Mouse (Mus musculus) neural tube, embryonic 11.5 days (tissue): ENCODE data around the gene Kat14. TPM values are rescaled to one million over a fixed set of nuclear protein-coding genes. Genes with fewer than 3 reads are reported as not detected.
"Not testable (repeated sequence)": the region's sequence is repeated elsewhere in the genome, so short reads cannot be mapped to it uniquely, and the experiment has no call there.

Source experiments
- ATAC-seq: fragments of 200-750 bp; cut with Nextera tagmentation; 2 replicates; pipeline ENCODE4 v1.8.0; 2017; ENCODE audit warnings: moderate number of reproducible peaks, mild to moderate bottlenecking, moderate TSS enrichment, moderate library complexity; ENCODE audit not compliant: insufficient read depth, low FRiP score, low TSS enrichment
- DNase-seq: peaks from one replicate; pipeline ENCODE4 v3.0.0-alpha.2; 2015; ENCODE audit warnings: low spot score
- H3K27ac ChIP-seq: fragments of 300-500 bp; sonication (generic); 2 replicates; pipeline ENCODE4 v1.5.1; 2014; ENCODE audit warnings: low read depth, mild to moderate bottlenecking, low read length
- H3K27me3 ChIP-seq: fragments of 300-500 bp; sonication (generic); 2 replicates; pipeline ENCODE4 v1.6.1; 2014; ENCODE audit warnings: mild to moderate bottlenecking, low read length, mixed read lengths; ENCODE audit not compliant: control insufficient read depth, insufficient read depth
- H3K36me3 ChIP-seq: fragments of 300-500 bp; sonication (generic); 2 replicates; pipeline ENCODE4 v1.6.1; 2014; ENCODE audit warnings: mild to moderate bottlenecking, low read length, moderate library complexity, mixed read lengths; ENCODE audit not compliant: control insufficient read depth, insufficient read depth
- H3K4me1 ChIP-seq: fragments of 300-500 bp; sonication (generic); 2 replicates; pipeline ENCODE4 v1.6.1; 2014; ENCODE audit warnings: low read length, mixed read lengths; ENCODE audit not compliant: control insufficient read depth, insufficient read depth
- H3K4me2 ChIP-seq: fragments of 300-500 bp; sonication (generic); 2 replicates; pipeline ENCODE4 v1.6.1; 2014; ENCODE audit warnings: low read depth, mild to moderate bottlenecking, moderate library complexity
- H3K4me3 ChIP-seq: fragments of 300-500 bp; sonication (generic); 2 replicates; pipeline ENCODE4 v1.5.1; 2014; ENCODE audit warnings: low read depth, low read length
- H3K9ac ChIP-seq: fragments of 300-500 bp; sonication (generic); 2 replicates; pipeline ENCODE4 v1.6.1; 2014; ENCODE audit warnings: mild to moderate bottlenecking, low read length
- H3K9me3 ChIP-seq: fragments of 300-500 bp; sonication (generic); 2 replicates; pipeline ENCODE4 v1.6.1; 2016; ENCODE audit warnings: low read length; ENCODE audit not compliant: control insufficient read depth
- WGBS: fragments of 180-500 bp; shearing (Covaris S2); extraction: QIAGEN DNeasy Blood & Tissue Kit; methylation state at CpG from one replicate; pipeline ENCODE4 v1.1.7; 2014; 5-methylcytosine and 5-hydroxymethylcytosine counted together
- polyA plus RNA-seq: library from polyadenylated mRNA; unstranded; fragments of >200 nt; fragmentation: Nextera tagmentation; extraction: Ambion mirVana; gene quantifications from 2 replicates; pipeline ENCODE4 v1.2.1, GENCODE M21; 2014

The Kat14 gene
- polyA plus RNA-seq, 1 experiment from 2014 or later, result 41.1 TPM

GRCm38 (mm10) chr2:144333138-144333842, 35.5 kb upstream of the Kat14 start:
- no peaks in the 10 kb centered on the region for H3K36me3 ChIP-seq
- peak; percentile 57 for DNase-seq
- no peaks in the 10 kb centered on the region for H3K9me3 ChIP-seq
- peaks cover 65% of the 10 kb centered on the region for H3K27me3 ChIP-seq
- no peak overlapping the region for H3K27ac ChIP-seq
- H3K4me3 ChIP-seq, result peak overlapping the region; percentile 22
- peaks cover 21% of the 10 kb centered on the region for H3K4me1 ChIP-seq
- no peak overlapping the region for H3K9ac ChIP-seq
- no peak for ATAC-seq
- H3K4me2 ChIP-seq, result peak overlapping the region; percentile 38
- 5% methylated on average over 28 of the region's 28 CpGs for WGBS

- no peak overlapping the region for H3K4me3 ChIP-seq
- 73% methylated on average over 3 of the region's 3 CpGs for WGBS
- H3K4me2 ChIP-seq, result no peak overlapping the region
- DNase-seq (no peak), ATAC-seq (no peak)
- no peaks in the 10 kb centered on the region for H3K4me1 ChIP-seq
- H3K36me3 ChIP-seq, result no peaks in the 10 kb centered on the region
- H3K9ac ChIP-seq, result no peak overlapping the region
- no peak overlapping the region for H3K27ac ChIP-seq
- peaks cover 29% of the 10 kb centered on the region for H3K27me3 ChIP-seq
- H3K9me3 ChIP-seq, result no peaks in the 10 kb centered on the region
These were observed 31.6 kb upstream of the Kat14 start for GRCm38 (mm10) chr2:144337230-144337629.

GRCm38 (mm10) chr2:144337701-144338100, 31.1 kb upstream of the Kat14 start:
- H3K27me3 ChIP-seq, result peaks cover 25% of the 10 kb centered on the region
- 88% methylated on average over 8 of the region's 8 CpGs for WGBS
- H3K9ac ChIP-seq, result no peak overlapping the region
- no peak overlapping the region for H3K4me2 ChIP-seq
- no peaks in the 10 kb centered on the region for H3K36me3 ChIP-seq
- H3K9me3 ChIP-seq, result no peaks in the 10 kb centered on the region
- H3K4me1 ChIP-seq, result no peaks in the 10 kb centered on the region
- no peak for ATAC-seq
- H3K27ac ChIP-seq, result no peak overlapping the region
- no peak overlapping the region for H3K4me3 ChIP-seq
- no peak for DNase-seq

GRCm38 (mm10) chr2:144338149-144338548, 30.6 kb upstream of the Kat14 start:
- not testable (repeated sequence) for H3K4me3 ChIP-seq, H3K4me1 ChIP-seq, DNase-seq, ATAC-seq, H3K36me3 ChIP-seq, H3K9ac ChIP-seq, H3K9me3 ChIP-seq, H3K27ac ChIP-seq, H3K4me2 ChIP-seq
- H3K27me3 ChIP-seq, result peaks cover 20% of the 10 kb centered on the region
- WGBS, result 77% methylated on average over 6 of the region's 6 CpGs

- H3K36me3 ChIP-seq, result no peaks in the 10 kb centered on the region
- H3K4me1 ChIP-seq, result no peaks in the 10 kb centered on the region
- H3K27ac ChIP-seq, result no peak overlapping the region
- no peak overlapping the region for H3K9ac ChIP-seq
- WGBS, result 80% methylated on average over 4 of the region's 4 CpGs
- DNase-seq (no peak), ATAC-seq (no peak)
- no peaks in the 10 kb centered on the region for H3K9me3 ChIP-seq
- no peak overlapping the region for H3K4me3 ChIP-seq
- no peaks in the 10 kb centered on the region for H3K27me3 ChIP-seq
- no peak overlapping the region for H3K4me2 ChIP-seq
These were observed 25.6 kb upstream of the Kat14 start for GRCm38 (mm10) chr2:144343158-144343557.

GRCm38 (mm10) chr2:144348525-144348924, 20.3 kb upstream of the Kat14 start:
- no peak overlapping the region for H3K9ac ChIP-seq
- no peak overlapping the region for H3K4me3 ChIP-seq
- H3K9me3 ChIP-seq, result no peaks in the 10 kb centered on the region
- H3K36me3 ChIP-seq, result no peaks in the 10 kb centered on the region
- no peaks in the 10 kb centered on the region for H3K27me3 ChIP-seq
- H3K4me2 ChIP-seq, result no peak overlapping the region
- ATAC-seq, result no peak
- H3K4me1 ChIP-seq, result no peaks in the 10 kb centered on the region
- WGBS, result 60% methylated on average over 3 of the region's 3 CpGs
- no peak overlapping the region for H3K27ac ChIP-seq
- DNase-seq, result no peak

GRCm38 (mm10) chr2:144352843-144353242, 15.9 kb upstream of the Kat14 start:
- DNase-seq (no peak), ATAC-seq (no peak)
- Histone ChIP-seq H3K27me3 (no peaks in the 10 kb centered on the region), H3K27ac (no peak overlapping the region), H3K9me3 (no peaks in the 10 kb centered on the region), H3K9ac (no peak overlapping the region), H3K4me2 (no peak overlapping the region), H3K4me1 (no peaks in the 10 kb centered on the region), H3K36me3 (no peaks in the 10 kb centered on the region), H3K4me3 (no peak overlapping the region)
- 87% methylated on average over 11 of the region's 11 CpGs for WGBS

GRCm38 (mm10) chr2:144369020-144369421, 238 bp downstream of the Kat14 start:
- ATAC-seq, result peak; percentile 92
- Histone ChIP-seq H3K27ac (peak overlapping the region; percentile 93), H3K27me3 (no peaks in the 10 kb centered on the region), H3K4me1 (peaks cover 5% of the 10 kb centered on the region; the same call in 1 of the 2 replicates), H3K9ac (peak overlapping the region; percentile 91), H3K4me2 (peak overlapping the region; percentile 60), H3K9me3 (no peaks in the 10 kb centered on the region), H3K4me3 (peak overlapping the region; percentile 78), H3K36me3 (0 out of 2 replicates have a peak, but pooled peaks cover 3% of the 10 kb centered on the region)
- peak; percentile 85 for DNase-seq
- WGBS, result 0% methylated on average over 38 of the region's 43 CpGs

- Histone ChIP-seq H3K27me3 (no peaks in the 10 kb centered on the region), H3K36me3 (0 out of 2 replicates have a peak, but pooled peaks cover 3% of the 10 kb centered on the region), H3K9ac (peak overlapping the region; percentile 91), H3K4me1 (peaks cover 5% of the 10 kb centered on the region; the same call in 1 of the 2 replicates), H3K27ac (peak overlapping the region; percentile 93), H3K9me3 (no peaks in the 10 kb centered on the region), H3K4me3 (peak overlapping the region; percentile 78), H3K4me2 (peak overlapping the region; percentile 60)
- WGBS, result 3% methylated on average over 12 of the region's 12 CpGs
- ATAC-seq, result 0 out of 2 replicates have a peak, but pooled peaks have one; percentile 16
- DNase-seq, result no peak
These were observed 728 bp downstream of the Kat14 start for GRCm38 (mm10) chr2:144369511-144369910.
